Mouse (Mus musculus) activated CD4-positive, CD25-positive, alpha-beta regulatory T cell, adult 4 months (primary cell): ENCODE measurements around the gene Wt1. TPM values are rescaled to one million over a fixed set of nuclear protein-coding genes. Genes with fewer than 3 reads are reported as not detected.

Experiments
- ATAC-seq: one replicate; pipeline ENCODE4 v1.8.0; 2017
- polyA plus RNA-seq, 2 experiments: library from polyadenylated mRNA; unstranded; fragments of 100-300 nt; shearing (Covaris generic); gene quantifications; one replicate each; pipeline ENCODE4 v1.2.1; 2017

Wt1 gene
- polyA plus RNA-seq, 2 experiments from 2014 or later = not detected

DNA sequence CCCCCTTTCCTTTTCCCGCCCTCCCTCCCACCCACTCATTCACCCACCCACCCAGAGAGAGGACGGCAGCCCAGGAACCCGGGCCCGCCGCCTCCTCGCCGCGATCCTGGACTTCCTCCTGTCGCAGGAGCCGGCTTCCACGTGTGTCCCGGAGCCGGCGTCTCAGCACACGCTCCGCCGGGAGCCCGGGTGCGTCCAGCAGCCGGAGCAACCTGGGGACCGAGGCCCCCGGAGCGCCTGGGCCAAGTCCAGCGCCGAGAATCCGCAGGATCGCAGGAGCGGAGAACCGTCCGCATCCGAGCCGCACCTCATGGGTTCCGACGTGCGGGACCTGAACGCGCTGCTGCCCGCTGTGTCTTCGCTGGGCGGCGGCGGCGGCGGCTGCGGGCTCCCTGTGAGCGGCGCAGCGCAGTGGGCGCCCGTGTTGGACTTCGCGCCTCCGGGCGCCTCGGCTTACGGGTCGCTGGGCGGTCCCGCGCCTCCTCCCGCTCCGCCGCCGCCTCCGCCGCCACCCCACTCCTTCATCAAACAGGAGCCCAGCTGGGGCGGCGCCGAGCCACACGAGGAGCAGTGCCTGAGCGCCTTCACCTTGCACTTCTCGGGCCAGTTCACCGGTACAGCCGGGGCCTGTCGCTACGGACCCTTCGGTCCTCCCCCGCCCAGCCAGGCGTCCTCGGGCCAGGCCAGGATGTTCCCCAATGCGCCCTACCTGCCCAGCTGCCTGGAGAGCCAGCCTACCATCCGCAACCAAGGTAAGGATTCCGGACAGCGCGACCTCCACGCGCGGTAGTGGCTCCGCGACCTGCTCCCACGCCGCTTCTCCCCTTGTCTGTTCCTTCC is 582 bp downstream of the Wt1 start:
- ATAC-seq = no peak

DNA sequence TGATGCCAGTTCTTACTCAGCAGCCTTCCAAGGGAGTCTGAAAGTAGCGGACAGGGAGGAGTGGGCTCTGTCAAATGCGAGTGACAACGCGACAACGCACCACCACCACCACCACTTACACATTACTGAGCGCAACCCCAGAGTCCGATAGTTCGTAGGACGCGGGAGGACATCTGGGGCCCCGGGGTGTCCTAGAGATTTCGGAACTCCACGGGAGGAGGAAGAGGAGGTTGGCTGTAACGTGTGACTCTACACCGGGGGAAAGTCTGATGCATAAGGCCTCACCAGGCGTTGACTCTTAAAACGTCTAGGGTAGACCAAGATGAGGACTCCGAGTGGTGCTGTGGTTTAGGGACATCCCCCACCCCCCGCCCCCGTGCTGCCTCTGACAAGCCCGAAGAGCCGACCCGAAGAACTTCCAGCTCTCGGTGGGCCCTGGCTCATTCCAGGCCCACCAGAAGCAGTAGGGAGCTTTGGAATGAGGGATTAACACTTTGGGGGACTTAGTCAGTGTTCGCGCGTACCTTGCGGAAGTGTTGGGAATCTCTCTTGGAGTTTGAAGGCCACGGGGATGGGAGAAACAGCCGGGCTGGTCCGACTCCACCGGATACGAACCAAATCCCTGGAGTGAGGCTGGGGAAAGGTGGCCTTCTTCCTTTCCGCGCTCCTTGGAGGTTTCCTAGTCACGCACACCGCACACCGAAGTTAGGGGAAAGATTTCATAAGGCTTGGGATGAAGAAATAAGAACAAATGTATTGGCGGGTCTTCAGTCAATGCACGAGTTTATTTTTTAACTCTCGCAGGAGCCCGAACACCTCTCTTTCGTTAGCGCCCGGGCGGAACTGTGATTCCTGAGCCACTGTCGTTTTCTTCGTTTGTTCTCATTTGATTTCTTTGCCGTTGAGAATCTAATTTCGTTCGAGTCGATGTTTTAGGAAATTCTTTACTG is 1.5 kb downstream of the Wt1 start:
- no peak for ATAC-seq

DNA sequence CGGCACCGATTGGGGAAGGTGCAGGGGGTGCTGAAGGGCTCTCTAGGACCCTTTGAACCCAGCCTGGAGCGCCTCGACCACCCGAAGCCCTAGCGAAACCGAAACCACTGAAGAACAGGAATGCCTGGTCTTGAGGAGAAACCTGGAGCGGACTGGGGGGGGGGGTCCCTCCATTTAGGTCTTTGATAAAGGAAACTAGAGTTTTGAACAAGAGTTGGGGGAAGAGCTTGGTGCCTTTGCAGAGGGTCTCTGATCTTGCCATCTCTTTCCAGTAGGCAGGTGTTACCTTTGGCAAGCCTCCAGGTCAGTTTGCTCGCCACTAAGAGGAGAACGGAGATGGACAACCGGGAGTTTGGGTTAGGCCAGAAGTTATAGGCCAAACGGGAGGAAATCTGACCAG is 2.2 kb downstream of the Wt1 start:
- ATAC-seq = no peak

DNA sequence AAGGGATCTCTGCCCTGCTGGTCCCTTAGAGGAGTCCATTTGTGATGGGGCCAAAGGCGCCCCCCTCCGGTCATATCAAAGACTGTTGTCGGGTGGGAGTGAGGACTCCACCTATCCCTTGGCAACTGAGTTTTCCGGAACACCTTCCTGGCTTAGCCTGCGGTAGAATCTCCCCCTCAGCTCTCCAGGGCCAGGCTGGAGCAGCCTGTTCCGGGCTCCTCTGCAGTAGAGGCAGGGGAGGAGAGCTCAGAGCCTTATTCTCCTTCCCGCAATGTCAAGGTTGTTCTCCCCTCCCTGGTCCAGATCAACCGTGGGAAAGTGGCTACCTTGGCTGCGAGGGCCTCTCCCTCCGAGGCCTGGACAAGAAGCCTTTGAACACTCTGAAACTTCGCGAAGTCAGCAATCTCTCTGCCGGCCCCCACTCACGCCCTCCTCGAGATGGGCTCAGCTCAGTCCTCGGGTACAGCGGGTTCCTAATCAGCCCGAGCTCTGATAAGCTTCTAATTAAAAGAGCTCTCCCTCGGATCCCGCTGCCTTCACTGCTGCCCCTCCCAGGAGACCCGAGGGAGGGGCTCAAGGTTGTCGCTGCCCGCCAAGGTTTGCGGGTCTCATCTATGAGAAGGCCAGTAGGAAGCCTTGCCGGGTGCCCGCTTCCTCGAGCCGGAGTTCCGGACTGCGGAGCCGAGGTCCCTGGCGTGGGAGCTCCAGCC is 4.2 kb downstream of the Wt1 start:
- ATAC-seq = no peak

DNA sequence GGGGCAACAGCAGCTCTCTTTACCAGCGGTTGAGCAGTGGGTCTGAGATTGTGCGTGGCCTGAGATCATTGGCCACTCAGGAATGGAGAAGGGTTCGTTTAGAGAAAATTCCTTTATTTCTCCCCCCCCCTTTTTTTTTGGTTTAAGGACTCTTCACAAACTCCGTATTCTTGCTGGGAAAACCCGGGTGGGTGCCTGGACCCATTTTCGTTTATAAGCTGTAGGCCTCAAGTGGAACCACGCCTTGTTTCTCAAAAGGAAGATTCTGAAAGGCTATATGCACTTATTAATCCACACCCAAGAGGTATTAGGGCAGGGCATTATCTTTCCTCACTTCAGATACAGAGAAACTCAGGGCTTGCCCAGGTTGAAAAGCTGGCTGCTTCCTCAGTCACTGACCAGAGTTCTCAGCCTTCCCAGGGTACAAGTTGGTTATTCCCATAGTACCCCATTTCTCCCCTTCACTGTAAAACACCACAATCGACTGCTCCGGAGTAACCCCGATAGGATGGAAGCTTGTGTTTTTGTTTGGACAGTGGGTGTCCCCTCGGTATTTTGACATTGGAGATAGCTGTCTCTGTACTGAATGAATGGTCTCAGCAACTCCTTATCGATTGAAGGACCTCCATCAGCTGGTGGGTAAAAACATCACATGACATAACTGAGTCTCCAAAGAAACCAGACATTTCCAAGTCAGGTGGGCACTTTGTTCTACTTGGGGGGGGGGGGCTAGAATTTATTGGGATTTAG is 4.9 kb downstream of the Wt1 start:
- ATAC-seq = no peak

DNA sequence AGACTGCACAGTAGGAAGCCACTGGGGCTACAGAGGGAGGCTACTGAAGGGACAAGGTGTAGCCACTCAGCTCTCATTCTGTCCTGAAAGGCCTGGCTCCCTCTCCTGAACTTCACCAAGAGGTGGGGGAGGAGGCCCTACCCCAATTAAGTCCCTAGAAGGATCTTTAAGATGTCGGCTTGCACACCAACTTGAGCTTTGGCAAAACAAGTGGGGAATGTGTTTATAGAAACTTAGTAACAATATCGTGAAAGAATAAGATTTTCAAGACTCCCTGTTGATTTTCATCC is 5.4 kb downstream of the Wt1 start:
- no peak for ATAC-seq

DNA sequence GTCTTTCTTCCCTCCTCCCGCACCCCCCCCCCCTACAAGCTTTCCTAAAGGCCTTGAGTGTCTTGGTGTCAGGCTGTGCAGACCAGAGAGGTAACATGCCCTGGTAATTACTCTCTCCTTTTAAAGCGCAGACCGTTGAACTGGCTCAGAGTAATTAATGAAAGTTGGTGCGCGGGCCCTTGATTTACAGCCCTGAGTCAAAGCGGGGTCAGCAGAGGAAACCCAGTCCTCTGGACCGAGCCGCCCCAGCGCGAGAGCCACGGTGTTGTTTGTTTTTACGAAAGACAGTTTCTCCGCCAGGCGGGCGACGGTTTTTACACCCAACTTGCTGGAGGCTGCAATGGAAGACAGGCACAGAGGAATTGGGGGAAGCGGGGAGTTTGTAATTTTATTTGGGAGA is 6.0 kb downstream of the Wt1 start:
- ATAC-seq = no peak

DNA sequence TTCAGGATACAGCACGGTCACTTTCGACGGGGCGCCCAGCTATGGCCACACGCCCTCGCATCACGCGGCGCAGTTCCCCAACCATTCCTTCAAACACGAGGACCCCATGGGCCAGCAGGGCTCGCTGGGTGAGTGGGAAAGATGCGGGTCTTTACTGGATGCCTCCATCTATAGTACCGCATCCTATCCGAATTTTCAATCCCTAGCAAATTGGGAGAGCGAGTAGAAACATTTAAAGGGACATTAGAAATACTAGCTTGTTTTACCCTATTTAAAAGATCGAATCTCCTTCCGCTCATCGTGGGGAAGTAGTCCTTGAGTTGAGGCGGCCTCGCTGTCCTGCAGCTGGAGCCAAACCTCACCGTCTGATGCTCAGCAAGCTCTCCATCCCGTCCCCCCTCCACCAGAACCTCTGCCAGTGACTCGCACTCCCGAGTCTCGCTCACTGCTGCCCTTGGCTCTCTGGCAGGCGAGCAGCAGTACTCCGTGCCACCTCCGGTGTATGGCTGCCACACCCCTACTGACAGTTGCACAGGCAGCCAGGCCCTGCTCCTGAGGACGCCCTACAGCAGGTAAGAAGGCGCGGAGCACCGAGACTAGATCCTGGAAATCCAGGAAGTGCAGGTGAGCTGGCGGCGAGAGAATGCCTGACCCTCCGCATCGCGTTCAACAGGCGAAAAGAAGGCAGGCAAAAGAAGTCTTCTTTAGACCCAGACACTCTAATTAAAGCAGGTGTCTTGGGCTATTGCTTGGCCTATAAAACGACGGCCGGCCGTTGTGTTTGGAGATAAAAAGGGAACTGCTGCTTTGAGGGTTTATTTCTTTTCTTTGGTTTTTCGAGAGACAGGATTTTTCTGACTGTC is 6.8 kb downstream of the Wt1 start:
- no peak for ATAC-seq

DNA sequence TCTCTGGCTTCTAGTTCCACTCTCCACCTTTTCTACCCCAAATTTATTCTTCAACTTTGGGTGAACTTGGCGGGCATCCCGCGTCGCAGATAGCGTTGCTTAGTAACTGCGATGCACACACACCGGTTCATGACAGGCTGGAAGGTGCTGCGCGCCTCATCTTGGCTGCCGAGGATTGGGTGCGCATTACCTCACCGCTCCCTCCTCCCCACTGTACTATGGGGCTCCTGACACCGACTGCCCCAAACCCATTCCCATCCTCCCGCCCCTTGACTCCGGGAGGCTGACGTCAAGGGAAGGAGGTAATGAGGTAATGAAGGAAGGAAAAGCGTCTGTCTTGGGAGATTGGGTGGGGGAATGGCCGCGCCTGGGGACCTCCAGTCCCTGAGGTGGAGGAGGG is 8.0 kb downstream of the Wt1 start:
- ATAC-seq = no peak

DNA sequence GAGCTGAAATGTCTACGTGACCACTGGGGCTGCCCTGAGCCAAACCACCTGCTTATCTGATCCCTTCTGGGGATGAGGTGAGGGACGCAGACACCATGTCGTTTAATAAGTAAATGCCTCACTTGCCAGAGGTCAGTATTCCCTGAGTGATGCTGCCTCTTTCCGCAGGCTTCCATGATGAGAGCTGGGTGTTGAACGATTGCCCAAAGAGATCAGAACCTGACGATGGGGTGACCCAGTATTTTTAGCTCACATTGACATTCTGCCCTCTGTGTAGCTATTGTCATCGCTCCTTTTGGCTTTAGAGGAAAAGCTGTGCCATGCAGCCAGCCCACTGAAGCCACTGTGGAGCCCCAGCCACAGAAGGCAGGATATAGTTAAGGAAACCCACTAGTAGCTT is 13.1 kb downstream of the Wt1 start:
- ATAC-seq = no peak

DNA sequence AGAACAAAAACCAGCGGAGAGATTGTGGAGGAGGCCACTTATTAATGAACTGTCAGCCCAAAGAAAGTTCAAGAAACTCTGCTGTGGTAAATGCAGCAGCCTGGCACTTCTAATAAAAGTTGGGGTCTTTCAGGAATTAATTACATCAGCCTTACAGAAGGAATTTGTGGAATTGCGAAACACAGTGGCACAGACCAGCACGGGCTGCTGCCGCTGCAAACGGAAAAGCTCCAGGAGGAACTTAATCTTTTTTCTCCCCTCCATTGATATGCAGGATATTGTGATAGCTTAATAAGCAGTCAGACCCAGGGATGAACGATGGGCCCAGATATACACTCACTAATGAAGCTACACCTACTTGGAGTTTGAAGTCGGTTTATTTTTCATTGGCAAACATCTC is 15.0 kb downstream of the Wt1 start:
- ATAC-seq = no peak

DNA sequence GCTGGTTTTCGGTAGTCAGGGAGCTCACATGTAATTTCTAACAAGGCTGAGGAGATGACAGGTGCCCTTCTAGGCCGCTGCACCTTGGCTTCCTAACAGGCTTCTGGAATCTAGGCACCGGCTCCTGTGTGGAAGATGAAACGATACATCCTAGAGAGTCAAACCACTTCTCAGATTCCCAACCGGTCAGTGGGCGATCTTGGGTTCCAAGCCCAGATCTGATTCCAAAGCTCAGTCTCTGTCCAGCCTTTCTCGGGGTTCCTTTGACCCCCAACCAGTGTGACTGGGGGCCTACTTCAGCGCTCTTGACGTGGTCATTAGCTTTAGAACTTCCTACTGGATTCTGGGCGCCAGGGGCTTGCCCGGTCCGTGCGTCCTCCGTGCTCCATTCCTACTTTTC is 17.4 kb downstream of the Wt1 start:
- ATAC-seq = no peak

DNA sequence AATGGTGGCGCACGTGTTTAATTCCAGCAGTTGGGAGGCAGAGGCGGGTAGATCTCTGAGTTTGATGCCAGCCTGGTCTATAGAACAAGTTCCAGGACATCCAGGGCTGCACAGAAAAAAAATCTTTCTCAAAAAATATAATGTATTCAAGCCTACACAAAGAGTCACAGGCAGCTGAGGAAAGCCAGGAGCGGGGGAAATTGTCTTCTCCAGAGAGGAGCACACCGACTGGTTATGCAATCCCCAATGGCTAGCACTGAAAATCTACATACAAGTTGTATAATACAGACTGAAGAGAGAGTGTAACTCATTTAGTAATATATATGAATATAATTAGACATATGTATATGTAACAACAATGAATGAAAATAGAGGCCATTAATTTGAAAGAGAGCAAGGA is 25.2 kb downstream of the Wt1 start:
- no peak for ATAC-seq

DNA sequence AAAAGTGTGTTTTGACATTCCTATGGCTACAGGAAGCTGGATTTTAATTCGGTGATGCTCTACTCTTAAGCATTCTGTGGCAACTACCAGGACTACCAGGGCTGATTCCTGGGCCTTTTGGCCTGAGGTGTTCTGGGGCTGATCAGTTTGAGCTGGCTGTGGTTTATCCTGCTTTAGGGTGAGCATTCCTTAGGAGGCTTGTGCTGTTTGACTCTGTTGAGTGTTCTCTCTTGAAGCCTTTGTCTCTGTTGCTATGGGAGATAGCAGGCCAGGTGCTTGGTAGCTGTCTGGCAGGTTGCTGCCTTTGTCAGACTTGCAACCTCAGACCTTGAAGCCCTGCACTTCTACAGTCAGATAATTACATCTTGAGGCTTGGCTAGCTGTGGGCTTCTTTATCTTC is 26.7 kb downstream of the Wt1 start:
- ATAC-seq = no peak

DNA sequence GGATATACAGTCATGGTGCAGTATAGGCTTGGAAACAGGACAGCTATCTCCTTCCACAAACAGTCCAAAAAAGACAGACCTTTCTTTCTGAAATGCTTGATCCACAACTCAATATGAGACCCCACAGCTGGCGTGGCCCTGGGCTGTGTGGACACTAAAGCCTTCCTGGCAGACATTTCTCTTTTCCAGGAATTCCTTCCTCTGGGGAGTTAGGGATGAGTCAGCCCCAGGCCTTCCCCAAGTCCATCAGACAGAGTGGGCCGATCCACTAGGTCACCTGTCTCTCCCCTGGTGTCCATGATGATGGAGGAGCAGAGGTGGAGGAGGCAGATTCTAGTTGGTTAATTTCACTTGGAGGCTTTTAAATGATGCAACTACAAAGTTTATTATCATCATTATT is 34.6 kb downstream of the Wt1 start:
- ATAC-seq = no peak

DNA sequence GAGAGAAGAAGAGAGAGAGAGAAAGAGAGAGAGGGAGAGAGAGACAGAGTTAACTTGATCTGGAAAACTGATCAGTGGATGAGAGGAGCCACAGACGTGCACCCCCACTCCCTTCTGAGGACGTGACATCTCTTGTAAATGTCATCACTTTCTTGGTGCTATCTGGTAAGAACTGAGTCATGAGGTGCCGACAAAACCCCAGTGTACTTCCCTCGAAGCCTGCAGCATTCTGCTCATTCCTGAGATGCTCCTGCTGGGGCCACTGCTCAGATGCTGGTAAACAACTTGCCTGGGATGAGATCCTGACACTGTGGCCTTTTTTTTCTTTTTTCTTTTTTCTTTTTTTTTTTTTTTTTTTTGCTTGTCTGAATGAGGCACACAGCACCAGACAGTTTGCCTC is 36.4 kb downstream of the Wt1 start:
- ATAC-seq = no peak

DNA sequence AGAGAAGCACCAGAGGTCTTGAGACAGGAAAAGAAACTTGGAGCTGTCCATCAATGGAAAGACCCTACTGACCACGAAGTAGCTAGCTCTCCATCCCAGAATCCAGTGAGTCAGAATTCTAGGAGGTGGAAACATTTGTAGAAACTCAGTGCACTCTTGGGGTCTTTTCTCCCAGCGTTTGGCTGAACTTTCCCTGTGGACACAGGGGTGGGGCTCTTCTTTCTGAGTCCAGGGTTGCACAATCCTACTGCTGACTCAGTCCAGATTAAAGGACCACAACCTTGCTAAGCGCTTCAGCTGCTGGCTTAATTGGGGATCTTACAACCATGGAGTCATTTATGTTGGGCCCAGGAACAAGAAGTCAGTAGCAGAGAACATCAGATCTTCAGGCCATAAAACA is 41.8 kb downstream of the Wt1 start:
- no peak for ATAC-seq

DNA sequence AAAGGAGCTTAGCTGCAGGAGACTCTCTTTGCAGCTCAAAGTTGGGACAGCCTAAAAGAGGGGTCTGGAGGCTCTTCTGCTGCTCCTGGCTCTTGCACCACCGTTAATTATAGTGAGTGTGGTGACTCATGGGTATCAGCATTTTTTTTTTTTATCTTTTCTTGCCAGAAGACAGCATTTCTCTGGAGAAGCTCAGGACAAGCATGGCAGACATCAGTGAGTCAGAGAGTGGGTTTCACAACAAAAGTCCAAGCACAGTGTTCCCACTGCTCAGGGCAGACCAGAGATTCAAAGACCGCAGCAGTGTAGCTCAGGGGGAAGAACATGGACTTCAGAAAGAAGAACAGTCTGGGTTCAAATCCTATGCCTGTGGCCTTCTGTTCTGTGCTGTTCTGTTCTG is 47.9 kb downstream of the Wt1 start:
- no peak for ATAC-seq

DNA sequence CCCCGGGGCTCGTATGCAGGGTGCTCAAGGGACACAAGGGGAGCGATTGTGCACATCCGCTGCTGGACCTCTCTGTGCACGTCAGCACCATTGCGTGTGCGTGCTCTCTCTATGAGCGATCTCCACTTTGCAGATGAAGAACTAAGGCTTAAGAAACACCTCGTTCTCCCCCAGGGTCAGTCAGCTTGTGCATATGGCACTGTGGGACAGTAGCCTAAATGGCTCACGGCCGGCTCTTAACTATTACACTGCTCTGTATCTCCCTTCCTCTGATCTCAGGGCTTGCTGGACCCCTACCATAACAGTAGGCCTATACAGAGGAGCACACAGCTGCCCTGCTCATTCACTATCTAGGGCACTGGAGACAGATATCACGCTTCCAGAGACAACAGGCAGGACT is 52.5 kb downstream of the Wt1 start:
- no peak for ATAC-seq

DNA sequence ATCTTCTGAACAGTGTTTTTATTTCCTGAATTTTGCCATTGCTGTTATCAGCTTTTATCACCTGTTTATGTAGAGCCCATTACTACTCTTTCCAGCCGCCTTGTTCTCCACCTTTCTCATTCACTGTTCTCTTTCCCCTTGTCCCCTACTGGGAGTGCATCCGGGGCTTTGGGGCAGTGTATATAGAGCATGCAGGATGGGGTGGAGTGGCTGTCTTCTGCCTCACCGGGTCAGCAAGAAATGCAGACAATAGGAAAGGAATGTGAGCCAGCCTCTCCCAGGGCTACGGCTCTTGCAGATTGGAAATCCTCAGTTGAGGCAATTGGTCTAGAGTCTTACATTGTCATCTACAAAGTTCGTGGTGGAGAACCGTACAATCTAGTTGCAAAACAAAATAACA is 56.2 kb downstream of the Wt1 start:
- ATAC-seq = no peak

DNA sequence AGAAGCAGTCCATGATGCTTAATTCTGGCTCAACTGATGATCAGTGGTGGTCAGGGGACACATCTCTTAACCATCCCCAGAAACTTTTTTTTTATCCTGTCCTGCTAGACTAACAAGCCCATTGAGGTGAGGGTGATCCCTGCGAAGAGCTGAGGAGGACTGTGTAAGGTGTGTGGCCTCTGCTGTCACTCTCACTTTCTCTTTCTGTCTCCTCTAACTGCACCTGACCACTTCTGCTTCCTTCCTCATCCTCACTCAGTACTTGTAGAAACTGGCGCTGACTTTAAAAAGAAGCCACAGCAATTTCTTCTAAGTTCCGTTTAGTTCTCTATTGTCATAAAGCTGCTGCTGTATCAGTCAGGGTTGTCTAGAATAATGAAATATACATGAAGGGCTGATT is 58.8 kb downstream of the Wt1 start:
- no peak for ATAC-seq
